ENCODE assay signal across 10 mouse cellular contexts in the genomic region with DNA sequence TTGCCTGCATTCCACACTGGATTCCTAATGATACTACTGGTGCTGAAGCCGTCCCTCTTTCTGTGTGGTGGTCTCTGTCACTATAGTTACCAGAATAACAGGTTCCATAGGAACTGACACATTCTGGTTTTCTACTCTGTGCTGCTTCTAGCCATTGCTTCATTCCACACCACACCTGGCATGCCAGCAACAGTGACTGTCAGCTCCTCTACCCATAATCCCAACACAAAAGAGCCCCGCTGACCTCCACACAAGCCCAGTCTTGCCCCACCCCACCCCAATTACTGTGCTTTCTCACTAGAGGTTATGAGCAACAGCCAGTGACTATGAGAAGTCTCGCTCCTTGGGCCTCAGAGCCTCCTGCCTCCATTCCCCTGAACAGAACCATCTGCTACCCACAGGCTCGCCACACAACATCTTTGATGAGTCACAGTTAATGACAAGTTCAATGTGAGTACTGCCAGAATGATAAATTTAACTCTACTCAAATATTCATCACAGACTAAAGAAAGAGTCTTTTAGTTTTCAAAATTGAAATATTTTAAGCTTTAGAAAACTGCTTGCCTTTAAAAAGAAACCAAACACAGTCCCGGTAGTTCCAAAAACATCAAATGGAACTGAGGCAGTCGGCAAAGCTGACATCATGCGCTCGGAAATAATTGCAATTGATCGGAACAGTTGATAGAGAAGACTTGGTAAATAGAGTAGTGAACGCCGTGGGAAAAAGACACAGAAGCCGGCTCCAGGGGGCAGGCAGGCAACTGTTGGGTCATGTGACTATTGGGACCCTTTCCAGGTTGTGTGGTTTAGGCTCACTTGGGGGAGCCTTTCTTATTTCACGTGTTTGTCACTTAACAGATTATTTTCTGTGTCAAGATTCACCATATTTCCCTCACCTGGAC.
DNase-seq lines count a peak whose midpoint lies in the region; ATAC-seq and TF ChIP-seq lines count a peak whose summit lies in the region.
"Had no signal": no experiment of that assay in that cellular context is flagged by ENCODE, and none has a peak within 500 bp of the region (broad histone marks: within the 10 kb centered on the region; RNA-seq: fewer than 3 reads in every experiment).

No protein-coding gene starts in this region.

- no peaks in the 10 kb centered on the region for H3K27me3 ChIP-seq in heart, embryonic 12.5 days (replicated peaks)
- no peaks in the 10 kb centered on the region for H3K27me3 ChIP-seq in forebrain, postnatal 0 days (ENCODE audit: insufficient read depth, low read length)
- H3K27me3 ChIP-seq in midbrain, embryonic 13.5 days, result no peaks in the 10 kb centered on the region
- H3K27me3 ChIP-seq: CH12.LX; liver, embryonic 15.5 days had no signal

- no peak for ATAC-seq in heart, embryonic 12.5 days (ENCODE audit: insufficient number of reproducible peaks, low FRiP score)
- ATAC-seq in forebrain, postnatal 0 days, result peak; percentile 80
- ATAC-seq in midbrain, embryonic 13.5 days, result peak; percentile 63
- ATAC-seq in activated CD4-positive, CD25-positive, alpha-beta regulatory T cell, adult 4 months, result no peak

- TF ChIP-seq CTCF in forebrain, postnatal 0 days (IDR thresholded peaks at IDR 0.05; ENCODE audit: low read depth), result no peak

- no peak overlapping the region for H3K4me2 ChIP-seq in heart, embryonic 12.5 days
- H3K4me2 ChIP-seq in forebrain, postnatal 0 days (ENCODE audit: low read depth), result peak overlapping the region; percentile 10; the same call in 1 of the 2 replicates
- H3K4me2 ChIP-seq in midbrain, embryonic 13.5 days (replicated peaks), result no peak overlapping the region
- H3K4me2 ChIP-seq: liver, embryonic 15.5 days had no signal

- no peak overlapping the region for H3K4me3 ChIP-seq in heart, embryonic 12.5 days
- no peak overlapping the region for H3K4me3 ChIP-seq in forebrain, postnatal 0 days (ENCODE audit: low read depth, low read length)
- no peak overlapping the region for H3K4me3 ChIP-seq in midbrain, embryonic 13.5 days (replicated peaks)
- H3K4me3 ChIP-seq: liver, embryonic 15.5 days had no signal

- H3K9ac ChIP-seq in heart, embryonic 12.5 days, result no peak overlapping the region
- H3K9ac ChIP-seq in forebrain, postnatal 0 days, result no peak overlapping the region
- 0 out of 2 replicates have a peak overlapping the region, but pooled peaks have one; percentile 6 for H3K9ac ChIP-seq in midbrain, embryonic 13.5 days (replicated peaks)
- H3K9ac ChIP-seq: liver, embryonic 15.5 days had no signal

- WGBS in heart, embryonic 12.5 days, result 65% methylated on average over 13 of the region's 13 CpGs
- 16% methylated on average over 13 of the region's 13 CpGs for WGBS in forebrain, postnatal 0 days
- 36% methylated on average over 13 of the region's 13 CpGs for WGBS in midbrain, embryonic 13.5 days

- H3K4me1 ChIP-seq in heart, embryonic 12.5 days (replicated peaks), result peaks cover 4% of the 10 kb centered on the region; the same call in 1 of the 2 replicates
- peaks cover 14% of the 10 kb centered on the region for H3K4me1 ChIP-seq in forebrain, postnatal 0 days (ENCODE audit: insufficient read depth)
- H3K4me1 ChIP-seq in midbrain, embryonic 13.5 days (replicated peaks), result peaks cover 17% of the 10 kb centered on the region
- H3K4me1 ChIP-seq: liver, embryonic 15.5 days had no signal

- H3K9me3 ChIP-seq in heart, embryonic 12.5 days (replicated peaks), result no peaks in the 10 kb centered on the region
- no peaks in the 10 kb centered on the region for H3K9me3 ChIP-seq in forebrain, postnatal 0 days (ENCODE audit: low read length)
- H3K9me3 ChIP-seq in midbrain, embryonic 13.5 days, result no peaks in the 10 kb centered on the region
- H3K9me3 ChIP-seq: liver, embryonic 15.5 days had no signal

- no peak overlapping the region for H3K27ac ChIP-seq in heart, embryonic 12.5 days (ENCODE audit: poor library complexity, severe bottlenecking)
- peak overlapping the region; percentile 40 for H3K27ac ChIP-seq in forebrain, postnatal 0 days (ENCODE audit: low read depth, low read length)
- peak overlapping the region; percentile 47 for H3K27ac ChIP-seq in midbrain, embryonic 13.5 days
- H3K27ac ChIP-seq: liver, embryonic 15.5 days had no signal

- H3K36me3 ChIP-seq in heart, embryonic 12.5 days, result no peaks in the 10 kb centered on the region
- H3K36me3 ChIP-seq in forebrain, postnatal 0 days (ENCODE audit: insufficient read depth), result no peaks in the 10 kb centered on the region
- no peaks in the 10 kb centered on the region for H3K36me3 ChIP-seq in midbrain, embryonic 13.5 days
- H3K36me3 ChIP-seq: liver, embryonic 15.5 days had no signal

- peak; percentile 24 to 33 for DNase-seq in heart, adult 18-20 months
- peak; percentile 60 for DNase-seq in cerebellum, adult 9-10 months
- peak; percentile 26 for DNase-seq in forebrain, postnatal 0 days
- no peak for DNase-seq in thymus, postnatal 14 days
- DNase-seq in kidney, adult 11 months, result no peak

Comparison
In these comparisons a context has a peak if more than half of its experiments do, and no peak if none do; other contexts are left out.
1. DNase-seq: peak in heart, adult 18-20 months (2 of 2), cerebellum, adult 9-10 months (single experiment) and forebrain, postnatal 0 days (single experiment); none in thymus, postnatal 14 days (single experiment) and kidney, adult 11 months (single experiment).
2. ATAC-seq: peak in forebrain, postnatal 0 days (single experiment) and midbrain, embryonic 13.5 days (single experiment); none in heart, embryonic 12.5 days (single experiment) and activated CD4-positive, CD25-positive, alpha-beta regulatory T cell, adult 4 months (single experiment).